Mouse (Mus musculus): ENCODE measurements around the gene Kcnt2.

Kcnt2 gene

DNA sequence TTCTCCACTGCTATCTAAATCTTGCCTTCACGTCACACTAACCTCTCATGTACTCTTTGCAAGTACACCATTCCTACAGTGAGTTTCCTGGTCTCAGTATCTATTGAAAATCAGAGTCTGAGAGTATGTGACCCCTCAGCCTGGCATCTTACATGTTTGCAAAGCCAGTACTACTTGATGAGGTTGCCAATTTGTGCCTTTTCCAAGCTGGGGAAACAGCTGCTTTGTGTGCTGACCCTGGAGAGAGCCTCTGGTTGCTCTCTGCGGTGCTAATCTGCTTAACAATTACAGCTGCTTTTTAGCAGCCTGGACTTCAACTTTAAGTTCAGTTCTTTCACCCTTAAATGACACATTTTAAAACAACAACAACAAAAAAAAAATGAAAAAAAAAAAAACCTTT is 133.6 kb downstream of the Kcnt2 start:
- DNase-seq: no peak

DNA sequence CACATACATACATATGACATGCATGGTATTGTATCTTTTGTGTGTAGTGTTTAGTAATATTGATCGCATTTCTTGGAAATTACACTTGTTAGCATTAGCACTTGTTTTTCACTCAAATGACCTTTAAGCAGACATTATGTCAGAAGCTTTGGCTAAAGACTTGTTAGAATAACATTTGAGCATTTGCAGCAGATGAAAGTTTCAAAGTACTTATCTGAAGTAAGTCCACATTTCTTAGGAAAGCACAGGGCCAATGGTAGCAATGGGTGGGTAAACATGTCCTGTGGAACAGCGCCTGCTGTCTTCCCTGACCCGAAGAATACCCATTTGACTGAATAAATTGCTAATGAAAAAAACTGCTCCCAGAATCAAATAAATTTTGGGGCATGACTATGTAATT is 135.1 kb downstream of the Kcnt2 start:
- DNase-seq: no peak

- no peak for DNase-seq
These were observed 144.3 kb downstream of the Kcnt2 start for GRCm38 (mm10) chr1:140390301-140390700.

DNA sequence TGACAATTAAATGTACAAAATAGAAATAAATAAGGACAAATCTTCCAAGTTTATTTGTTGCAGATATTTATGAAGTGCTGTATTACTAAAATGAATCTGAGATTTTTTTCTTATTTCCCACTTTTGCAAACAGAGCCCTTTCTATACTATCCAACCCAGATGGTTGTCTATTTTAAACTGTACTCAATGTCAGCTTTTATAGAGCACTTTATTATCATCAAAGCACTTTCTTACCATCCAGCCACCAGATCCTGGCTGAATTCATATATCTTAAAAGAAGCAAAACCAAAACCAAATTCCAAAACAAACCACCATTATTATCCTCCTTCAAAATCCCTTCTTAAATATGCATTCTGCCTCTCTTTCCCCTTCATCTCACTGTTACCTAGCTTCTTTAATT is 151.8 kb downstream of the Kcnt2 start:
- DNase-seq: no peak

DNA sequence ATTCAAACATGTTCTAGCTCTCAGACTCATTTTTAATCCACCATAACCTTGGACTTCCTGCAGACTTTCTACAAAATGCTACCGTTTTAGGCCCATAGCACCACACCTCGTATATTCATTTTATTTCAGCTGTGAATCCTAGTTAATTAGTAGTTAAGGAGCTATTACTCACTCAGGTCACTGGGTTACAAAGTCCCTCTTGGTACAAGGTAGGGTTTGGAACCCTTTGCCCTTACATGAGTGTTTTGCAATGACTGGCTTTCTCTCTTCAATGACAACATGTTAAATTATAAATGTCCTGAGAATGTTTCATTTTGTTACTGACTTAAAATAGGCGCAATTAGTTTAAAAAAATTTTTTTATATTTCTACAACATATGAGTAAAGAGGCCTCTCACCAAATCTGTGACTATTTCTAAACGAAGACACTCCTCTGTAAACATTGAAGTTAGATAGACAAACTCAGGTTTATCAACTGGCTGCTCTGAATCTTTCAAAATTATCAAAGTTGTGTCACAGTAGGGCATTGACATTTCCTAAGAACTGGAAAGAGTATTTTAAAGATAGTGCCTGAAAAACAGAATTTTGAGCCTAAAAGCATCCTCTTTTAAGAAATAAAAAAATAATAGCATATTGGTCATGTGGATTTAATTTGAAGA is 160.8 kb downstream of the Kcnt2 start:
- DNase-seq: no peak

DNA sequence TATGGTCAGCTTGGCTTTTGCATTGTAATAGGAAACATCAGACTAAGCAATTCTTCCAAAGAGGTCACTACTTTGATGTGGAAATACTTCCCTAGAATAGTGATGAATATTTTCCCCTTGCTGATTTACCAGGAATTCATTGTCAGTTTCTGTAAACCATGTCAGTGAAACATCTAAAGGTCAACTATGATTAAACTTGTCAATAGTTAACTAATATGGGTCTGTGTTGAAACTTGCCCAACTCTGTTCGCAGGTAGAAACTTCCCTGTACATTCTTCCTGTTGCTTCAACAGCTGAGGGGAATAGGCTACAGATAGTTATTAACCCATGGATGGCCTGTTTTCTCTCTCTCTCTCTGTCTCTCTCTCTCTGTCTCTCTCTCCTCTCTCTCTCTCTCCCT is 169.8 kb downstream of the Kcnt2 start:
- DNase-seq: no peak

DNA sequence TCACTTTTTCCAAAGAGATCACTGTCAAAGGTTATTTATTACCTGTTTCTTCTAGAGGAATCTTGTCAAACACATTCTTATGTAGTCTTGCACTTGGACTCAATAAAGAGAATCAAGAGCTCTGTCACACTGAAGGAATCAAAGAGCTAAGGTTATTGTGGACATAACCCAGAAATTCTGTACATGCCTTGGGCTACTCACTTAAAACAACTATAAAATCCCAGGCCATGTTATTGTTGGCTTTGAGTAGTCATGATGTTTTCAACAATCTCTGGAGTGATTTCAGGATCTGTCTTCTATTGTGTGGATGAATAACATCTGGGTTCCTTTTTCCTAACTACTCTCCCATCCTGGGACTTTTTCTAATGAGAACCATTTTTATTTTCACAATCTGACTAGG is 177.0 kb downstream of the Kcnt2 start:
- DNase-seq: no peak

DNA sequence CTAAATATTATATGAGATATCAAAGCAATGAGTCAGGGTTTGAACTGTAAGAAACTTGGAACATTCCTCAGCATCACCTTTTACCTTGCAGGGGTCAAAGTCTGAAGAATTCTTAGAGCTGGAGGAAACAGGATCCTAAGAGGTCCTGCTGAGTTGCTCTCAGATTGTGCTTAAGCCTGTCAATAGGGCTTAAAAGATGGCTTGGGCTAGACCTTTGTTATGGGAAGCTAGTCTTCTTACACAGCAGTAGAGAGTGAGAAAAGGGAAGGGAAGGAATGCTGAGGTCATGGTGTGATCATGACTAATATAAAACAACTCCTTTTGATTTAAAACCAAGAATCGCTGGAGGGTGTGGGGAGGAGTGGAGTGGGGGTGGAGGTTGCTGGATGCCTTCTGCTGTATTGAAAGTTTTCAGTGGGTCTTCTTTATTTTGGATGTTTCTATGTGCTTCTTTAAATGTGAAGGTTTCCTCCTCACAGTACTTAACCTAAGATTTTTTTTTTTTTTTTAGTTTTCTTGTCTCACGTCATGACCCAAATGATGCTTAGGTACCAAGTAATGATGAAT is 183.4 kb downstream of the Kcnt2 start:
- no peak for DNase-seq

GRCm38 (mm10) chr1:140432039-140432438 is 186.1 kb downstream of the Kcnt2 start:
- no peak for DNase-seq

GRCm38 (mm10) chr1:140434791-140435190 is 188.8 kb downstream of the Kcnt2 start:
- no peak for DNase-seq

GRCm38 (mm10) chr1:140438176-140438575 is 192.2 kb downstream of the Kcnt2 start:
- no peak for DNase-seq

- no peak for DNase-seq
These were observed 197.9 kb downstream of the Kcnt2 start for GRCm38 (mm10) chr1:140443904-140444303.

DNA sequence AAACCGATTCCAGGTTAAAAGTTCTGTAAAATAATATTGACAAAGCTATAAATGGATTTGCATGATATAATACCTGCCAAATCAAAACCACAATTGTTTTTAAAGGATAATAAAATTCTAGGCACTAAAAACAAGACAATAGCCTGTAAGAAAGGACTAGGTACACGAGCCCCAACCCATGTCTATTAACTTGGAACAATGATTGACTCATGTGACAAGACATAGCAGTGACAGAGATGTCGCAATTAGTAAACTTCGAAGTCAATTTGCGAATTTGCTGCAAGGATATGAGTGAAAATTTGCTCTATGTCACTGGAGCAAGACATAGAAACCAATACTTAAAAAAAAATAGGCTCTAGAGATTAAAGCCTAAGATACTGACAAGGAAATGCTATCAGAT is 198.4 kb downstream of the Kcnt2 start:
- DNase-seq: no peak

DNA sequence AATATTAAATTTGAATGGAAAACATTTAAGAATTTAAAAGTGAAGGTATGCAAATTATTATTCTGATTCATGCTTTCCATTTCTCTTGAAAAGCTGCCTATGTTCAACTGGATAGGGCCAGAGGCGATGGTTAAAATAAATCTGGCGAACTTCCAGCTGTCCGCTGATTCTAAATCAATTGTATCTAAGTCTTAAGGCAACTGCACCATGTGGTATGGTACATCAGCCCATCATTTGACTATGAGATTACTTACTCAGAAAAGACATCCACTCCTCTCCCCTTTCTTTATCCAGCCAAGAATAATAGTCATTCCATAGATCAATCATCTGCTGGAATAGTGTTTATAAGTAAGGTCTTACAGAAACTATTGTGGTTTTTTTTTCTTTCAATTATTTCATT is 205.5 kb downstream of the Kcnt2 start:
- DNase-seq: peak in 1 of 2 experiments; percentile 3

DNA sequence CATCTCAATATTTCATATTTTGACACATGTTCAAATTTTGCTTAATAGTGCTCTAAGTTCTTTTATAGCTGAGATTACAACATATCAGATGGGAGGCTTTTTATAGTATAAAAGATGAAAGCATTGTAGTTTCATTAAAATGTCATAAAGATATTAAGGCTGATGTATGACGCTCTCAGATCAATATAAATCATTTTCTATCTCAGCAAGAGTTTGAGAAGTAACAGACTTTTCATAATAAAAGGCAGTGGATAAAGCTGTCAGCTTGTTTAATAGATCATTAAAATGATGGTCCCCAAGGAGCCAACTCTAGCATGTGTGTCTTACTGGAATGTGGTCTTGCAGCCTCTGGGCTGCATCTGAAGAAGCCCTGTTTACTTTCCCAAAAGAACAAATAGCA is 206.0 kb downstream of the Kcnt2 start:
- no peak for DNase-seq

- no peak for DNase-seq
These were observed 209.9 kb downstream of the Kcnt2 start for GRCm38 (mm10) chr1:140455903-140456302.

DNA sequence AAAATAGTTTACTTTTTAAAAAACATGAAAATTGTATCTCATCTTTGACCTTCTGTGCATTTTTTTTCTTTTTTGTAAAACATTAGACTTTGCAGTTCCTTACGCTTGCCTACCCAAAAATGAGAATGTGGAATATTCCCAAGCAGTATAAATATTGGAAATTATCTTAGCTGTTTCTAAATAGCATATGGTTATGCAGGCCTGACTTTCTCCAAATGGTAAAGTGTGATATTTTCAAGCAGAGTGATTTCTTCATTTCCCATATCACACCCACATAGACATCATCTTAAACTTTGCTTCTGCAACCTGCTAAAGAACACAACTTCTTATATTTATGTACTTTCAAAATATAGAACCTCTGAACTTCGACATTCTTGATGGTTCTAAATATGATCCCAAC is 210.9 kb downstream of the Kcnt2 start:
- no peak for DNase-seq

- no peak for DNase-seq
These were observed 222.4 kb downstream of the Kcnt2 start for GRCm38 (mm10) chr1:140468315-140468714.

GRCm38 (mm10) chr1:140469586-140469985 is 223.6 kb downstream of the Kcnt2 start:
- no peak for DNase-seq

DNA sequence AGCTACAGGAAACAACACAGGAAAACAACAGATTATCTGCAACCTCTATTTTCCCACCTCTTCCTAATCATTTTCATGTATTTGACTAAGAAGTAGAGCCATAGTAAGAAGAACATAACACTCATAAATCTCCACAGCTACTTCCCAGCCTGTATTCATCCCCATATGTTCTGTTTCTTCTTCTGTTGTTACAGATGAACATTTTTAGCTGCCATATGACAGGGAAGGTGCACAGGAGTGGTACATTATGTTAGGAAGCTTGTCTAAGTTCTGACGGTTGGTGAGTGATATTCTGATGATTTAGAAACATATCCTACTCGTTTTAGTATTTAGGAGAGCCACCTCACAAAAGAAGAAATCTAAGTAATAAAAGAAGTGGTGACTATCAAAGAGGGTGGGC is 231.0 kb downstream of the Kcnt2 start:
- no peak for DNase-seq

DNA sequence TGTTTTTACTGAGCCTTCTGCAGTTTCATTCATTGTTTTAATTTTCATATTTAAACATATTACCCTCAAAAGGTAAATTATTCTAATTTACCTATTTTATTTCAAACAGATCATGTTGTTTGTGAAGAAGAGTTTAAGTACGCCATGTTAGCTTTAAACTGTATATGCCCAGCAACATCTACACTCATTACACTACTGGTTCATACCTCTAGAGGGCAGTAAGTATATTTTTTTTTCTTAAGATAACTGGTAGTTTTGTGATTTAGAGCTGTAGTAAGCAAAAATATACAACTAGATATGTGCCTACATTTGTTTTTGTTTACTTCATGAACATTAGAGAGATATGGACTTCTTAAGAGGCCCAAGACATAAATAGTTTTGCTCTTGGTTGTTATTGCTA is 238.1 kb downstream of the Kcnt2 start:
- no peak for DNase-seq

GRCm38 (mm10) chr1:140489816-140490215 is 243.9 kb downstream of the Kcnt2 start:
- DNase-seq: no peak

- no peak for DNase-seq
These were observed 245.4 kb downstream of the Kcnt2 start for GRCm38 (mm10) chr1:140491406-140491805.

- DNase-seq: no peak
These were observed 246.3 kb downstream of the Kcnt2 start for GRCm38 (mm10) chr1:140492237-140492636.

DNA sequence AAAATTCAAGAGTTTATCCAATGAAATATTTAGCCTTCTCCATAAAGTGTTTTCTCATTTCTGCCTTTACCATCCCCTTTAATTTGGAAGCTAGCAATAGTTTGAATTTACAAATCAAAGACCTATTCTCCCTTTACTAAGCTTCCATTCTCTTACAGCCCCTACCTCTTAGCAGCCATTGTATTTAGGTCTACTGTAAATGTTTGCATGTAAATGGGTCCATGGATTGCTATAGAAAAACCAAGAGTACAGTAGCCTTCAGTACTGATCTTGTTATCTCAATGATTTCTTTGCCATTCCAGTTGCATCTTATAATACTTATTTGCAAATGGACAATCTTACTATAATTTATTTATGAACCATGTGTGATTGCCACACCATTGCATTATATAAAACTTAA is 267.5 kb downstream of the Kcnt2 start:
- DNase-seq: no peak

All from cerebellum, postnatal 14 days (tissue).